Mouse (Mus musculus) activated CD4-positive, CD25-positive, alpha-beta regulatory T cell, adult 4 months (primary cell): ENCODE measurements around the gene Rassf8. TPM values are rescaled to one million over a fixed set of nuclear protein-coding genes. Genes with fewer than 3 reads are reported as not detected.
A peak's percentile ranks its signal among the peaks of the same experiment; 100 is the strongest.

Experiments
- ATAC-seq: one replicate; pipeline ENCODE4 v1.8.0; 2017
- polyA plus RNA-seq, 2 experiments: library from polyadenylated mRNA; unstranded; fragments of 100-300 nt; shearing (Covaris generic); gene quantifications; one replicate each; pipeline ENCODE4 v1.2.1; 2017

The Rassf8 gene
- polyA plus RNA-seq, 2 experiments from 2014 or later = 0.19 to 0.32 TPM

DNA sequence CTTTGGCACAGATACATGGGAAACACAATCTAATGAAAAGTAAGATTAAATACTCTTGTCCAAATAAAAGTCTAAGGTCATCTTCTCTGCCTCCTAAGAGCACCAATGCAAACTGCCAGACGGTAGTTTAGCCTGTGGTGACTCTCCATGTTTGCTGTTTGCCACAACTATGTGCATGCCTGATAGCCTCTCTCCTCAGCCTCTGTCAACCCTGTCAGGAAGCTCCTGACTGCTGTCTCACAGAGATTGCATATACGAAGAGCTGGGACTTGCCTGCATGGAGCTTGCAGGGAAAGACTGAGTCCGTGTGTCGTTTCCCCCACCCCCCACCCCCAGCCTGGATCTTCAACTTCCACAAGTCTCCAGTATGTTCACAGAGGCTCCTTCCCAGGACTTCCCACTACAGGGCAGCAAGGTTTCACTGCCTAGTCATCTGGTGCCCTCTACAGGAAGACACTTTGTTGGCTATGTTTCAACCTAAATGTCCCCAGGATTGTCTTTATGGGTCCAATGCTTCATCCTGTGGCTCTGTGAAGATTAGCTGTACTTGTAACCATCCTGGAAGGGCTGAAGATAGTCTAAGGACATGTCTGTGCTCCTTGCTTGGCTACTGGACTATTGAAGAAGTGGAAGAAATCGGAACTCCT lies 77.2 kb downstream of the Rassf8 start:
- ATAC-seq = no peak

DNA sequence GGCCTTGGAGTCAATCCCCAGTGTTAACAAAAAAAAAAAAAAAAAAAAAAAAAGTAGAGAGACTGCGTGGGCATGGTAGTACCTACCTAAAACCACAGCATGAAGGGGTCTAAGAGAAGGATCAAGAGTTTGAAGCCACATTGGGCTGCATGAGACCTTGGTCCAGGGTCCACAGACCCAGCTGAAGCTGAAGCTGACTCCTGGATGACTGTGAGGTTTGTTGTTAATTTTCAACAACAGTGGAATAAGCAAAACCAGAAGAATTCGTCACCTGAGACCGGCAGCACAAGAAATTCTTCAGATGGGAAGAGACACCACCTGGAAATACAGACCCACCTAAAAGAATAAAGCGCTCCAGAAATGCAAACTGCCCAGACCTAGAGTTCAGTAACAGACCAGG lies 79.8 kb downstream of the Rassf8 start:
- ATAC-seq = no peak

DNA sequence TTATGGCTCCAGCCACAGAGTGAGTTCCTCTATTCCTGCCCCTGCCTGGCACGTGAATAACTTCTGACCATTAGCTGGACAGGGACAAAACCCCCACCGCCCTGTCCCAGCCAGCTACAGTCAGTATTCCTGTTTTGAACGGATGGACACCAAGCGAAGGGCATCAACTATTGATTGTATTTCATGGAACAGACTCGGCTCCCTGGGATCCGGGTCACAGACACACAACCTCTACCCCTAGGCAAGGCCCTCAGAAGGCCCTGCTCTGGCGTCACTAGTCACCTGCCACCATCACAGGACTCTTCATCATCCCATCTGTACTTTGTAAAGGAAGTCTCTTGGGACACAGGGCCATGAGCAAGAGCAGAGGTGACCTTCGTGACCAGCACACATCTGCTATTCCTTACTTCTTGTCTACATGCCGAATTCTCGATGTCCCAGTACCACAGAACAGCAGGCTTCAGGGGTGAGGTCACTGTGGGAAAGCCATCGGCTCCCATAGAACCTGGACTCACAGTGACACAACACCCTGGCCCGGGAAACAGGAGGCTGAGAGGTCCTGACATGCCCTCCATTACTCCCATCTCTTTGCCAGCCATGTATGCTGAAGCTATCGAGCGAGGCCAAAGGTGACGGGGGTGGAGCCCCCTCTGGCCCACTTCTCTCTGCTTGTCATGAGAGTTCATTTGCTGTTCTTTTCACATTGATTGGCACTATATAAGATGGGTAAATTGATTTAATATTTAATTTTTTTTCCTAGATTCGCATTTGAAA lies 82.7 kb downstream of the Rassf8 start:
- ATAC-seq = no peak

DNA sequence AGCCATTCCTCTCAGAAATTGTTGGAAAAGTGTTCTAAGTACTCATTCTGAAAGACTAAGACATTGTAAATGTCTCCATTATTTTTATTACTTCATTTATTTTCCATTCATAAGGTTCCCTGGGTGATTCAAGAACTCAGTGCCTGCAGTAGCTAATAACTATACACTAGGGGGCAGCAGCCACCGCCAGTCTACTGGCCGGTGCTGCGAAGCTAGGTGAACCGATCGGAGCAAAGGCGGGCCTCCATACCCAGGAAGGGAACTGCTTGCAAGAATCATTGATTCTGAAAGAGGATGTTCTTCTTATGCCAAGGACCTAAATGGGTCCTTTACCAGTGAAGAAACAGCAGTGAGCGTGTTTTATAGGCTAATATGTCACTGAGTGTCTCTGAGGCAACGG lies 83.6 kb downstream of the Rassf8 start:
- peak; percentile 89 for ATAC-seq

DNA sequence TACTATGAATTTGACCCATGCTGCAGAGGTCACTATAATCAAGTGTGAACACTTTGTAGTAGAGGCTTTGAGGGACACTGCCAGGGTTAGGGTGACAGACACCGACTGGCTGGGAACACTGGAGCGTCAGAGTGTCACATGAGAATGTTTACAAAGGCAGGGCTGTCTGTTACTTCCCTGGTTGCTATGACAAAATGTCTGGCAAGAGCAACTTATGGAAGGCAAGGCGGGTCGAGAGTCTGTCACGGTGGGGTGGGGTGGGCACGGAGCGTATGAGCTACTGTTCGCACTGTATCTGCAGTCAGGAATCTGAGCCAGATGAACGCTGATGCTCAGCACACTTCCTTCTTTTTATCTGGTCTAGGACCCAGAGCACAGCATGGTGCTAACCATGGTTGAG lies 84.1 kb downstream of the Rassf8 start:
- ATAC-seq = no peak

DNA sequence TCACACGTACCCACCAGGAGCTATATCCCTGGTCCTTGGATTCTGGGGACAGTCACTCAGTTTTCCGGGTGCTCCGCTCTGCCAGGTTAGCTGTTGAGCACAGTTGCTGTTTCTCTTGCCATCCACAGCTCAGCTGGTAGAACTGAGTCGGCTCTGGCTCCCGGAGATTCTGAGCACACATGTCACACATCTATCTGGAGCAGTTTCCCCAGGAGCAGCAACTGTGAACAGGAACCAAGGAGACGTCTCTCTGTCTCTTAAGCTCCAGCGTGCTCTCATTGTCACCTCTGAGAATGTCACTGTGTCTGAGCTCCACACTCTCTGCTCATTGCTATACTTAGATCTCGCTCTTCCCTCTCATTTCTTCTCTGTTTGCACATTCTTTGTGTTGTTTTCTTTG lies 86.4 kb downstream of the Rassf8 start:
- ATAC-seq = no peak

DNA sequence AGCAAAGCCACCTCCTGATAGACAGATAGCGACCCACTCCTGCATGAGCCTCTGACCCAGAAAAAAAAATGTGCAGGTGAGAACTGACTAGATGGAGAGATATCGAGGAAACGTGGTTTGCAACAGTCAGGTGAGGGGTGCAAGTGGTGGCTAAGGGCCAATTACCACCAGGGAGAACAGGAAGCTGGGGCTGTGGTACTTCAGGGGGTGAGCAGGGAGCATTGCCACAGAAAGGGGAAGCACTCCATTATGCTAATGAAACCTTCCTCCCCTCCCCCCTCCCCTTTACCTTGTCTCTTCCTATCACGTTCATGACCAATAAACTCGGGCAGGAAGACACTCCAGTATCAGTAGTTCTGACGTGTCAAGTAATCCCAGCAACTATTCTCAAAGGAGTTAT lies 88.8 kb downstream of the Rassf8 start:
- peak; percentile 59 for ATAC-seq

DNA sequence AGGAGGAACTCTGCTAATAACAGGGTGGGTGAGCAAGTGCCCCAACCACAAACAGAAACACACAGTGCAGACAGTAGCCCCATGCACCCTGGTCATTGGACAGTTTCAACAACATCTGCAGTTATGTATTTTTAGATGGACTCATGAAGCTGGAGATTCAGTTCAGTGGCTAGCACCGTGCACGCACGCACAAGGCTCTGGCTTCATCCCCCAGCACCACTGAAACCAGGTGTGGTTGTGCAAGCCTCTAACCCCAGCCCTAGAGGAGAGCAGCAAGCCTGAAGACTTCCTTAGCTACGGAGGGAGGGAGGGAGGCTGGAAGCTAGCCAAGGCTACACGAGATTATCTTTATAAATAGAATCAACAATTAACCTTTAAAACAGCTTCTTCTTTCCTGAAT lies 99.1 kb downstream of the Rassf8 start:
- ATAC-seq = no peak

DNA sequence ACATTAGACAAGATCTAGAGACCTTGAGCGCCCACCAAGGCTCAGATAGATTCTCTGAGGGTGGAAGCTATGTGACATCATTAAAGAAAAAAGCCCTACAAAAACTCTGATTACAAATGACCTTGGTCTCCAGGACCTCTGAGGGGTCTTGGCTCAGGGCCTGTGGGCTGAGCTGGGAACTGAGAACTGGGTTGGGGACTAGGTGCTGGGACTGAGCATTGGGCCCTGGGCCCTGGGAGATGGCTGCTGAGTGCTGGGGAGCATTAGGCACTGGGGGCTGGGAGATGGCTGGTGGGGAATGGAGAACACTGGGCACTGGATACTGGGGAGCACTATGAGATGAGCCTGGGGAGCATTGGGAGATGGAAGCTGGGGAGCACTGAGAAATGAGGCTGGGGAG lies 99.5 kb downstream of the Rassf8 start:
- ATAC-seq = no peak

DNA sequence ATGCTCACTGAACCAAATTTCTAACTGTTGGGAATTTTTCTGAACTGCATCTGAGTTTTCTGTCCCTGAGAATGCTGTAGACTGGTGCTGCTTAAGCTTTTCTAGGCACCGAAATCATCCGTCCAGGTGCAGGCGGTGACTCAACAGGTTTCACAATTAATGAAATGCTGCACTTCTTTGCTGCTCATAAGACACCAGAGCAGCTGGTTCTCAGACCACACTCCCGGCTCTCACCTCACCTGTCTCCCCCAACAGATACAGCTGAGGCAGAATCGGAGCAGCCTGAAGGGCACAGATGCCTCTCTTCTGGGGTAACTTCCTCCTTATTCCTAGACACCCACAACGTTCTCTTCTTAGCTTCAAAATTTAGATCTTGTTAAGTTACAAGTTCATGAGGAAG lies 100.4 kb downstream of the Rassf8 start:
- ATAC-seq = no peak

DNA sequence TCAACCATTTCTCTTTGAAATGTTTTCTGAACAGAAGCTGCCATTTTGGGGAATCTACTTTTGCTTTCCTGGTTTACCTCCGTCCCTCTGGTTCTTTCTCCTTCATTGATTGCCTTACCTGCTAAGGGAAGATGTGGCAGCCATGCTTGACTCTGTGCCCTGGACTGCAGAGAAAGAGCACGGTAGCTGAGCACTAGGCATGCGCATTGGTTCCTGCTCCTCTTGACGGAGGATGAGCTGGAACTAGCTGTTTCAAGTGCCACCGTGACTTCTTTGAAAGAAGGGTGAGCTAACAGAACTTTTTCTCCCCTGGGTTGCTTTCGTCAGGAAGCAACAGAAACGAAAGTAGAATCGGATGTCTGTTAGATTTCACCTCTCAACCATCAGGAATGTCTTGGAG lies 101.1 kb downstream of the Rassf8 start:
- no peak for ATAC-seq

DNA sequence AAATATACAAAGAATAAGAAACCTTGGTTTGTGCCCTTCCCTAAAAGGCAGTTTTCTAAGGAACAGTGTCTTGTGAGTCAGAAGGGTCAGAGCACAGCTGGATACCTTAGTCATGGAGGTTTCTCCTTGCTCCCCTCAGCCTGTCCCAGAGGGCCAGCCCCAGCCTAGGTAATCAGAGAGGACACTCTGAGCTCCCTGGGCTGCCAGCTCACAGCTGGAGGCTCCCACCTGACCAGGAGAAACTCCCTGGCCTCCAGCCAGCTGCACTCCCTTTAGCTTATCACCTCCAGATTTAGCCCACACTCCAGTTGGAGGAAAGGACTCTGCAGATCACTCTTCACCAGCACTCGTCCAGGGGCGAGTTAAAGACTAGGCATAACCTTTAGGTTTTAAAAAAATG lies 104.2 kb downstream of the Rassf8 start:
- ATAC-seq = no peak

DNA sequence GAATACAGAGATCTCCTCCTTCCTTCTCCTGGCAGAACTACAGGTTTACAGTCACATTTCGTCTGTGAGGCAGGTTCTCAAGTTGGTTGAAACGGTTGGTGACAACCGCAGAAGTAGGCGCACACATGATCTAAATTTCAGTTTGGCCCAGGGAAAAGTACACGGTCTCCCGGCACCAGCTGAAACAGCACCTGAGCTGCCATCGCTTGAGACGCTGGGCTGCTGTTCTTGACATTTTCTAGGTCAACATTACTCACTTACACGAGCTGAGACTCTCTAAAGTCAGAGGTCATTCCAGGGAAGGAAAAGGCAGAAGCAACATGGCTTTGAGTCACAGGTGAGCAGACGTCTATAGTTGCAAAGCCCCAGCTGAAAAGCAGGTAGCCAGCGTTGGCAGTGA lies 105.4 kb downstream of the Rassf8 start:
- ATAC-seq = no peak

DNA sequence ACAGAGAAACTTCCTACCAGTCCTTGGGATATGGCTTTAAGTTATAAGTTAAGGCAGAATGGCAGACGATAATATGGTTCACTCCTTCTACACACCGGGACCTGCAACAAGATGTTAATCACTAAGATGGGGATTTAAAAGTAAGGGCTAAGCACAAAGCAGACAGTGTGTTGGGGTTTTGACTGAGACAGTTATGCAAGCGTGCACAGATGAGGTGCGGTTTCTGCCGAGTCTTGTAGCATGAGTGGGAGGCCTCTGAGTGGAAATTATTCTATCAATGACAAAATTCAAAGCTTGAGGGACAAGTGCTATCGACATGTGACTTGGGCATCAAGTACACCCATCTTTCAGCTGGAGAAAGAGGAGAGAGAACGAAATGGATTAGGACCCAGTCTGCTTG lies 106.2 kb downstream of the Rassf8 start:
- no peak for ATAC-seq

DNA sequence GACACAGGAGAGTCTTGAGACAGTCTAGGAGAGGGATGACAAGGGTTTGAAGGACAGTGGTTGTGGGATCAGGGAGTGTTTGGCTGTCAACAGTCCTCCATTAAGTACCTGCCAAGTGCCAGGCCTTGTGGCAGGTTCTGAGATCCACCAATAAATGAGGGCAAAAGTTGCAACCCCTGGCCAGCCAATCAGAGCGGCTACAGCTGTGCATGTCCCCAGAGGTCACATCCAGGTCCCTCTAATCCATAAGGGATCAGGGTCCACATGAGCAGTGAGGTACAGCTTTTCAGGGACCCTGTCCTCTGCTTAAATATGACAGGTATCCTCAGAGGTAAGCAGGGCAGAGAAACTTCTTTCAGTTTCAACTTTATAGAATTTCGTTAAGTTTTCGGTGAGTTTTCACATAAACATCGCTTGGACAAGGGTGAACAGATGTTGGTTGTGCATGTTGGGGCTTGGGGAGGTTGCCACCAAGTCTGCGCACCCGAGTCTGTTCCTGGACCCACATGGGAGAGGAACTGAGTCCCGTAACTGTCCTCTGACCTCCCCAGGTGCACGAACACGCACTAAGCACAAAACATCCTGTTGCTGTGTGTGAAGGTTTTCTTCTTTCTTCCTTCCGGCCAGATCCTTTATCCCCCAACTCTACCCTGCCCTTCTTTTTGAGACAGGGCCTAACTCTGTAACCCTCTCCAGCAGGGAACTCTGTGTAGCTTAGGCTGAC lies 107.0 kb downstream of the Rassf8 start:
- no peak for ATAC-seq

DNA sequence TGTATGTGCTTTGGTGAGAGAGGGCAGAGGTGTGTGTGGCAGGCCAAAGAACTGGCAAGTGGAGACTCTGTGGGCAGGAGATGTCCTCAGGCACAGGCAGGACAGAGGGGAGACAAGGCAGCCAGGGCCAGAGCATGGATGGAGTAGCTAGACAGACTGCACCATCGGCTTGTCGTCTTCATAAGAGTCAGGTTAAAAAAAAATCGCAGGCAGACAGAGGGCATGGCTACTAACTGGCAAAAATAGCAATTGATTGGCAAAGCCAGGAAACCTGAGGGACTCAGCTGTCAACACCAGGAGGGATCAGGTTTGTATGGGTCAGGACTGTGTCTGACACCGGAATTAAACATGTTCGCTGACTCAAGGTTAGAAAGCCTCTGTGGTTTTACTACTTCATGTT lies 108.2 kb downstream of the Rassf8 start:
- no peak for ATAC-seq

DNA sequence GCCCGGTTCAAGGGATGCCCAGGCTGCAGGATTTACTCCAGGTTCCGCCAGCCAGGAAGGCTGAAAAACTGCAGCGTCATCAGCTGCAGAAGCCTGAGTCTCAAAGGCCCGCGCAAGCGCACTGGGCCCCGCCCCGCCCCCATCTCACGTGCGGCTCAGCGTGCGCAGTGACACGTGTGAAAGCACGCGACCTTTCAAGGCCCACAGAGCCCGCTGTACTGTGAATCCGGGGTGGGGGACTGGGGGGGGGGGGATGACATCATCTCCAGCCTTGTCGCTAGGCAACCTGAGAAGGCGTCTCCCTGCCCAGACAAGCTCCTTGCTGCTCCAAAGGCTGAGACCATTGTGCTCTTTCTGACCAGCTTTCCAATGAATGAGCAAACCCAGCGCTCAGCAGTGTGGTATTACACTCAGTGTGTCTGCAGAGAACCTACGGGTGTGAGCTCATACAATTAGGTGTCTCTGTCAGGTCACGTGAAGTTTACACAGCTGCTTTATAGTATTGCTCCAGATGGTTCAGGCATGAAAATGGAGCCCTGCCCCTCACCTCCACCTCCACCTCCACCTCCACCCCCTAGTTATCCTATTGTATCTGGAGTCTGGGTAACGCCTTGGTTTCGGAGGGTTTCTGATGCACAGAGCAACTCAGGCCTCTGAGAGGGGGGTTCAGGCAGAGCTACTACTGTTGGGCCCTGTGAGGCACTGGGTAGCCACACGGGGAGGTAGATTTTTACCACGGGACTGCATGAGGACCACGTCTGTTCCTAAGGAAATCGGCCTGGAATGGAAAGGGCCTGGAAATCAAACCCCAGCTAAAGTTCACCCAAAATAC lies 109.4 kb downstream of the Rassf8 start:
- peak; percentile 70 for ATAC-seq

DNA sequence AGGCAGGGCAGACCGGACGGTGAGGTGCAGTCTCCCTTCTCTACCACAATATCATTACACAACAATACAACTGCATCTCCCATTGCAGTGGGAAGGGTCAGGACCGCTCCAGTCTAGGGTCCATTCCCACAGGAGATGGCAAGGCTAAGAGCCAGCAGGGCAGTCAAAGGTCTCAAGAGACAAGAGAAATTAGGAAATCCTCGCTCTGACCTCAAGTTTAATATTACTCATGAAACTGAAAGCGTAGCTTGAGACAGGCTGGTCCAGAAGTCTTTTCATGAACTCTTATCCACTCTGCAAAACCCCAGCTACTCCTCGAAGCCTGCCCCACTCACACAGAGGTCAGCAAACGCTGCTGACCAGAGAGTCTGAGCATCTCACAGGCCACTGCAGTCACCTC lies 110.9 kb downstream of the Rassf8 start:
- ATAC-seq = no peak

DNA sequence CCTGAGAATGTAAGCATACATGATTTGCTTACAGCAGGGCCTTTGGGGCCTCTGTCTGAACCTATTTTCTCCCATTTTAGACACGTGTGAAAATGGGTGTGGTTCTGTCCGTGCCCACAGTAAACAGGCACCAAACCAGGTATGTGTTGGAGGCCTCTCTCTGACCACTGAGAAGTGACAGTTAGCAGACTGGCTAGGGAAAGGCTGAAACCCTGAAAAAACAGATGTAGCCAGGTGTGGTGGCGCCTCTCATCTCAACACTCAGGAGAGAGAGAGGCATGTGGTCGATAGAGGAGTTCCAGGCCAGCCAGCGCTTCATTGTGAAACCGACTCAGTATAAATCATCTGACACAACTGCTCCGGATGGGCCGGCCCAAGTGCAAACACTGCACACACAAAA lies 111.9 kb downstream of the Rassf8 start:
- no peak for ATAC-seq

DNA sequence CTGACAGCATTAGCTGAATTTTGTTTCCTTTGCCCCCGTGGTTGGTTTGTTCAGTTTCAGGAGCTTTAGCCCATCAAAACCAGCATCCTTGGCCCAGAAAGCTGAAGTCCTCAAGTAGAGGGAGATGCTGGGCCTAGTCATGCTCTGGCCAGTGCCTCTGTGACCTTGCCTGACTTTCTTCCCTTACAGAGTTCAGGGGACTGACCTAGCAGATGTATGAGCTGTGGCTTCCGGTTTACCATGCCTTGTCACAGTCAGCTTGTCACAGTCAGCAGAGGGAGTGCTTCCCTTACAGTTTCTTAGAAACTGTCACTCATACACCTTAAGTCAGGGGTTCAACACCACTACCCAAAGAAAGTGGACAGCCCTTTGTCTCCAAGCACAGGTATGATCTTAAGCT lies 113.8 kb downstream of the Rassf8 start:
- peak; percentile 27 for ATAC-seq

DNA sequence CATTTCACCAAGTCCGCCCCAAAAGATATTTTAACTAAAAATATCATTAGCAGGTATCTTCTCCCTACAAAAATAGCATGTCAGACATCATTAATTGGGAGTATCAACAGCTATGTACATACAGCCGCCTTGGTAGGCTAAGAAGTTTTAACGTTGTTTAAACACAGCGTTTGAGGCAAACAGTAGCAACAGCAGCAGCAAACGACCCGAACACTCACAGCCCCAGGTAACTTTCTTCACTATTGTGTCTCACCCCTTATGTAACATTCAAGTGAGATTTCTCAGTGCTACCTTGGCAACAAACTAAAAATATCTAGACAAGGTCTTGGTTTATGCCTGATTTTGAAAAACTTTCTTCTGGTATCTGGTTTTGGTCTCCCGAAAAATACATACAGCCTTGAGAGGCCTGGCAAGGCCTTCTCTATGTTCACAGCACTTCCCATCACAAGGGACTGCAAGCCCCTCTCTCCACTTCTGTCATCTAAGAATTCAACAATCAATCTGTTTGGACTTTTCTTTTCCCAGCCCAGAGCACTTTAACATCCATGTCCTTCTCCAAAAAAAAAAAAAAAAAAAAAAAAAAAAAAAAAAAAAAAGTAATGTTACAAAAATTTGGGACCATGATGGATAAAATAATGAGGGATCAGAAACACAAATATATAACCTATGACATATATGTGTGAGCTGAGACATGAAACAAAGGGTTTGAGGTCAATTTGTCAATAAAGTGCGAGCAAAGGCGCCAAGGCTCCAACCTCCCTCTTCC lies 115.1 kb downstream of the Rassf8 start:
- no peak for ATAC-seq

DNA sequence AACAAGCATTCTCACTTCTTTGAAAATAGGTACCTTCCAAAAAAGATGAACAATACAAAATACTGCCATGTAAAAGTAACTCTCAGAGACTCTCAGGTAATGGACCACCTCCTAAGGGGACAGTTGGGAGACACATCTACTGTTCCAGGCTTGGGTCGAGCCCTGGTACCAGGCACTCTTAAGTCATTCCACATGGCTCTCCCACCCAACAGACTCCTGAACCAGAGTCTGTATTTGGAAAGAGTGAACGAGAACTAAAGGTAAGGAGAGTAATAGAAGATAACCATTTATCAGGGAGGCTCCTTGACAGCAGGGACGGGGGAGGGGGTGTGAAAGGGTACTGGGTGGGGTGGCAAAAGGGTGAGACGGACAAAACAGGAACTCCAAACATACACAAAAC lies 115.8 kb downstream of the Rassf8 start:
- no peak for ATAC-seq
